Mouse (Mus musculus) testis, adult 2 months (tissue): ENCODE results near the gene Aox2.

ENCODE experiments used
- CTCF ChIP-seq: fragments of 200-500 bp; IDR thresholded peaks from 2 replicates; pipeline ENCODE4 v1.5.1; 2012; ENCODE audit warnings: low read depth, mild to moderate bottlenecking, inconsistent platforms, low read length, moderate library complexity; ENCODE audit not compliant: control insufficient read depth, insufficient read depth, insufficient replicate concordance
- POLR2A ChIP-seq: fragments of 200-500 bp; IDR thresholded peaks from 2 replicates; pipeline ENCODE4 v1.6.1; 2012; ENCODE audit warnings: low read depth, mild to moderate bottlenecking, inconsistent platforms, low read length, moderate library complexity; ENCODE audit not compliant: control insufficient read depth

GRCm38 (mm10) chr1:58237527-58238299 lies 40.4 kb upstream of the Aox2 start:
- TF ChIP-seq CTCF (no peak), POLR2A (no peak)
